Mouse (Mus musculus): Measurements from ENCODE around the gene Atp13a3. TPM values are rescaled to one million over a fixed set of nuclear protein-coding genes. Genes with fewer than 3 reads are reported as not detected.

Atp13a3 gene
- 9.2 and 12.8 TPM in 2 replicates for polyA plus RNA-seq (2015; fragmentation: Nextera tagmentation; extraction: Ambion mirVana)

DNA sequence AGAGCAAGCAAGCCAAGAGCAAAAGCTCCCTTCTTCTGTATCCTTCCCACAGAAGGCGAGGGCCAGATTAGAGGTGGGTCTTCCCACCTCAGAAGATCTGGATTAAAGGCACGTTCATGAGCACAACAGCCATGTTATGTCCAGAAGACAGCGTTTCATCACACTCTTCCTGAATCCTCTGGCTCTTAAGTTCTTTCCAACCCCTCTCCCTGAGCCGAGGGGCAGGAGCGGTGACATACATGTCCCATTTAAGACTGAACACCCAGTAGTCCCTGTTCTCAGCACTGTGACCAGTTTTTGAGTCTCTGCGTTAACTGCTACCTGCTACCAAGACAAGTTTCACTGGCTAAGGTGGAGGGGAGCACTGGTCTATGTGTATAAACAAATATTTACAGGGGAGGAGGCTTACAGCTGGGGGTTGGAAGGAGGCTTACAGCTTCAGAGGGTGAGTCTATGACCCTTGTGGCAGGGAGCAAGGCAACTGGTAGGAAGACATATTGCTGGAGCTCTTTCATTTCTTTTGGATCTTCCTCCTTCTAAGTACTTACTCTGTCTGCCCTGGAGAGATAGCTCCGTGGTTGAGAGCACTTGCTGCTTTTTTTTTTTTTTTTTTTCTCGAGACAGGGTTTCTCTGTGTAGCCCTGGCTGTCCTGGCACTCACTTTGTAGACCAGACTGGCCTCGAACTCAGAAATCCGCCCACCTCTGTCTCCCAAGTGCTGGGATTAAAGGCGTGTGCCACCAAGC lies at the start of gene Atp13a3:
TSS of gene Atp13a3 (minus strand) at position 51 of the 746 bp plus-strand sequence.

DNA sequence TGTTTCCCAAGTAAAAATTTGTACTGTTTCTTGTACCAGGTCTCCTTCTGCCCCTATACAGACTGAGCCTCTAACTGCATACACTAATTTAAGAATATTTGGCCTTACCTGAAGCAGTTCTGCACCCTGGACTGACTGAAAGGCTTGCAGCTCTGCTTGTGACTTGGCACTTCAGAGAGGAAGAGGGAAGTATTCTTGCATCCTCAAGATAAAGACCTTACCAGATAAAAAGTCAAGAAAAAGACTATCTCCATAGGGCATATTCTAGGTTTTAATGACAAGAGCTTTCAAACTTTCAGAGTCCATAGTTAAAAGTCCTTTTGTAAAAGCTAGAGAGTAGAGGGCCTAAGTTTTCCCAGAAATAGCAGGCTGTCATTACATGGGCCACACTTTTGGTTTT lies 95.1 kb downstream of the Atp13a3 start, which contains the start of gene Gp5:
TSS of gene Gp5 (minus strand) at position 133 of the 400 bp plus-strand sequence.

DNA sequence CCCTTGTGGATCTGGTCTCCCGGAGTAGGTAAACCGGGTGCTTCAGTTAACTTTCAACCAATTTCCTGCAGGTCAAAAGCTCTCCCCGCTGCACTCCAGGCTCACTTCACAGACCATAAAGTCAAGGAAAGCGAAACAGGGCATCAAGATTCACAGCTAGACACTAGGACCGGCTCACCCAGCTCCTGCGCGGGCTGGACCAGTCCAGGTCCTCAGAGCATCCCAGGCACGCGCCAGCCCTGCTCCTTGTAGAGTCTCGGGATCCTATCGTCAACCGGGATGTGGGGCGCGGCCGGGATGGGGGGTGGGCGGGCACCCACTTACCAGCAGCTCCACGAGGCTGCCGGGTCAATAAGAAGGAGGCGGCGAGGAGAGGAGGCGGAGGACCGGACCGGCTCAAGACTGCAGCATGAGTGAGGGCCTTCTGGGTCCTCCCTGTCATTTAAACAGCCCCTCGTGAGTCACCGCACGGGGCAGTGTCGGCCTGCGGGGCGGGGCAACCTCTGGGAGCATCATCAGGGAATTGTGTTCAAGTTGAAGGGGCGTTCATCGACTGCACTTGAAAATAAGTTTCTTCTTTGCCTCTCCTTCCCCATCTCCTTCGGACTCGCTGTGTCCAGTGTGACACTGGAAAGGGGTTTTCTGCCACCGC lies 122.8 kb downstream of the Atp13a3 start, which contains the start of gene Lrrc15:
TSS of gene Lrrc15 (minus strand) at position 413 of the 652 bp plus-strand sequence.

DNA sequence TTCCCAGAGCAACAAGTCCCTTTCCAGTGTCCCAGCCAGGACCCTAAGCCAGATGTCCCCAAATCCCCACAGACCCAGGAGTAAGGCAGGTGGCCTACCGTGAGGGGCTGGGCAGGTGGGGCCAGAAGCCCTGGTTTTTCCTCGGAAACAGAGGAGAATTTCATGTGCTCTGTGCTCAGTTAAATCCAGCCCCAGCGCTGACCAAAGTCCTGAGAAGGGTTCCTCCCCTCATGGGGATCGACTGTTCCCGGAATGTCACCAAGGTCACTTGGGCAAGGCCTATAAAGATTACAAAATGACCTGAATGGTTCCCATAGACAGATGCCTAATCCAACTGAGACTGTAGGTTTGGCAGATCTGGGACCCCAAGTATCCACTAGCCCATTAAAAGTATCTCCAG lies 138.4 kb downstream of the Atp13a3 start, which contains the start of gene Cpn2:
TSS of gene Cpn2 (minus strand) at position 141 of the 400 bp plus-strand sequence.

Other genes with a start within 250 kb of the Atp13a3 start
- 0.03 TPM in 1 of 2 replicates, not detected in the other for gene Cpn2, start 138.5 kb downstream of the Atp13a3 start, polyA plus RNA-seq (2015; fragmentation: Nextera tagmentation; extraction: Ambion mirVana)
- 1.2 and 1.8 TPM in 2 replicates for gene Lrrc15, start 122.7 kb downstream of the Atp13a3 start, polyA plus RNA-seq (2015; fragmentation: Nextera tagmentation; extraction: Ambion mirVana)
- gene Gp5, start 95.2 kb downstream of the Atp13a3 start, polyA plus RNA-seq (2015; fragmentation: Nextera tagmentation; extraction: Ambion mirVana): 0.17 and 0.19 TPM in 2 replicates
- 5.8 and 6.7 TPM in 2 replicates for gene Tmem44, start 144.9 kb upstream of the Atp13a3 start, polyA plus RNA-seq (2015; fragmentation: Nextera tagmentation; extraction: Ambion mirVana)
- gene Lsg1, start 181.6 kb upstream of the Atp13a3 start, polyA plus RNA-seq (2015; fragmentation: Nextera tagmentation; extraction: Ambion mirVana): 29.3 and 29.9 TPM in 2 replicates
- 19.3 and 26.3 TPM in 2 replicates for gene Fam43a, start 193.7 kb upstream of the Atp13a3 start, polyA plus RNA-seq (2015; fragmentation: Nextera tagmentation; extraction: Ambion mirVana)